Mouse (Mus musculus) urinary bladder, adult 2 months (tissue): ENCODE results near the gene Cdiptos. TPM values are rescaled to one million over a fixed set of nuclear protein-coding genes. Genes with fewer than 3 reads are reported as not detected.

Experiments used
- DNase-seq: peaks from one replicate; pipeline ENCODE4 v3.0.0; 2022; ENCODE audit warnings: low spot score
- polyA plus RNA-seq: library from polyadenylated mRNA; depleted of rRNA; stranded (reverse); fragments of >200 nt; gene quantifications from 2 replicates; pipeline ENCODE4 v1.2.3, GENCODE M21; 2012; rRNA removed

The Cdiptos gene
- 2.2 and 2.7 TPM in 2 replicates for polyA plus RNA-seq

GRCm38 (mm10) chr7:126975950-126976866 is at the start of gene Cdiptos:
Gene Cdiptos, minus strand, starts transcription at chr7:126976098.
- DNase-seq, result peak; percentile 93

GRCm38 (mm10) chr7:127024755-127025555 is 49.1 kb upstream of the Cdiptos start:
- peak; percentile 62 for DNase-seq

- DNase-seq, result no peak
Measured at GRCm38 (mm10) chr7:127023896-127024690, 48.2 kb upstream of the Cdiptos start.

GRCm38 (mm10) chr7:127023272-127023691 is 47.4 kb upstream of the Cdiptos start:
- no peak for DNase-seq

GRCm38 (mm10) chr7:127022528-127023271 is 46.8 kb upstream of the Cdiptos start:
- no peak for DNase-seq

GRCm38 (mm10) chr7:127021563-127022527 is 45.9 kb upstream of the Cdiptos start:
- no peak for DNase-seq

GRCm38 (mm10) chr7:127020901-127021562 is 45.1 kb upstream of the Cdiptos start, which contains the start of the genes Gm42742 and Prrt2:
Gene Gm42742, minus strand, starts transcription at chr7:127021097.
Gene Prrt2, minus strand, starts transcription at chr7:127021211.
- DNase-seq, result no peak

GRCm38 (mm10) chr7:127020491-127020890 is 44.6 kb upstream of the Cdiptos start:
- DNase-seq, result no peak

- no peak for DNase-seq
Measured at GRCm38 (mm10) chr7:127020031-127020430, 44.1 kb upstream of the Cdiptos start.

GRCm38 (mm10) chr7:127019306-127019960 is 43.5 kb upstream of the Cdiptos start:
- no peak for DNase-seq

GRCm38 (mm10) chr7:127018416-127019305 is 42.8 kb upstream of the Cdiptos start:
- DNase-seq, result no peak

- DNase-seq, result no peak
Measured at GRCm38 (mm10) chr7:127017950-127018345, 42.0 kb upstream of the Cdiptos start.

- peak; percentile 94 for DNase-seq
Measured at GRCm38 (mm10) chr7:127016971-127017949, 41.4 kb upstream of the Cdiptos start, which contains the start of gene Pagr1a. Gene Pagr1a, minus strand, starts transcription at chr7:127017352.

GRCm38 (mm10) chr7:127016486-127016938 is 40.6 kb upstream of the Cdiptos start:
- no peak for DNase-seq

GRCm38 (mm10) chr7:127016481-127016485 is 40.4 kb upstream of the Cdiptos start, which contains the start of gene Pagr1b:
Gene Pagr1b, minus strand, starts transcription at chr7:127016484.
- no peak for DNase-seq

GRCm38 (mm10) chr7:127016081-127016480 is 40.2 kb upstream of the Cdiptos start:
- DNase-seq, result no peak

GRCm38 (mm10) chr7:127014993-127015392 is 39.1 kb upstream of the Cdiptos start:
- DNase-seq, result no peak
